Mouse (Mus musculus): Measurements from ENCODE around the gene Eif3d. TPM values are rescaled to one million over a fixed set of nuclear protein-coding genes. Genes with fewer than 3 reads are reported as not detected.
A peak's percentile ranks its signal among the peaks of the same experiment; 100 is the strongest.

The Eif3d gene
- polyA plus RNA-seq, 1 experiment from 2014 or later = 162 TPM

- no peaks in the 10 kb centered on the region for H3K4me1 ChIP-seq
- WGBS = 84% methylated on average over 3 of the region's 3 CpGs
- no peak overlapping the region for H3K27ac ChIP-seq
- H3K9ac ChIP-seq = no peak overlapping the region
- H3K4me2 ChIP-seq = no peak overlapping the region
- H3K4me3 ChIP-seq = no peak overlapping the region
- no peak for ATAC-seq (replicated peaks)
- no peaks in the 10 kb centered on the region for H3K9me3 ChIP-seq
- H3K27me3 ChIP-seq (replicated peaks) = no peaks in the 10 kb centered on the region
- peaks cover 21% of the 10 kb centered on the region for H3K36me3 ChIP-seq (replicated peaks)
These were observed 29.1 kb downstream of the Eif3d start for GRCm38 (mm10) chr15:77941563-77941962.

- no peaks in the 10 kb centered on the region for H3K27me3 ChIP-seq (replicated peaks)
- H3K4me1 ChIP-seq = peaks cover 5% of the 10 kb centered on the region
- ATAC-seq (replicated peaks) = no peak
- H3K36me3 ChIP-seq (replicated peaks) = peaks cover 10% of the 10 kb centered on the region; the same call in 1 of the 2 replicates
- H3K9ac ChIP-seq = no peak overlapping the region
- H3K27ac ChIP-seq = no peak overlapping the region
- no peak overlapping the region for H3K4me3 ChIP-seq
- H3K9me3 ChIP-seq = no peaks in the 10 kb centered on the region
- no peak overlapping the region for H3K4me2 ChIP-seq
- 70% methylated on average over 5 of the region's 5 CpGs for WGBS
These were observed 32.1 kb downstream of the Eif3d start for GRCm38 (mm10) chr15:77938516-77938915.

- WGBS = 70% methylated on average over 14 of the region's 14 CpGs
- no peak for ATAC-seq (replicated peaks)
- Histone ChIP-seq H3K4me1 (peaks cover 7% of the 10 kb centered on the region), H3K36me3 (replicated peaks) (no peaks in the 10 kb centered on the region), H3K4me2 (no peak overlapping the region), H3K9ac (no peak overlapping the region), H3K27me3 (replicated peaks) (no peaks in the 10 kb centered on the region), H3K27ac (no peak overlapping the region), H3K9me3 (no peaks in the 10 kb centered on the region), H3K4me3 (no peak overlapping the region)
These were observed 34.8 kb downstream of the Eif3d start for GRCm38 (mm10) chr15:77935673-77936375.

GRCm38 (mm10) chr15:77934968-77935367 lies 35.6 kb downstream of the Eif3d start:
- Histone ChIP-seq H3K4me2 (no peak overlapping the region), H3K27me3 (replicated peaks) (no peaks in the 10 kb centered on the region), H3K9me3 (no peaks in the 10 kb centered on the region), H3K4me3 (no peak overlapping the region), H3K36me3 (replicated peaks) (no peaks in the 10 kb centered on the region), H3K27ac (no peak overlapping the region), H3K4me1 (peaks cover 8% of the 10 kb centered on the region), H3K9ac (no peak overlapping the region)
- WGBS = 65% methylated on average over 5 of the region's 5 CpGs
- ATAC-seq (replicated peaks) = no peak

- Histone ChIP-seq H3K27ac (no peak overlapping the region), H3K27me3 (replicated peaks) (no peaks in the 10 kb centered on the region), H3K4me3 (no peak overlapping the region), H3K36me3 (replicated peaks) (no peaks in the 10 kb centered on the region), H3K9me3 (no peaks in the 10 kb centered on the region), H3K9ac (no peak overlapping the region), H3K4me1 (peaks cover 14% of the 10 kb centered on the region), H3K4me2 (no peak overlapping the region)
- 77% methylated on average over 11 of the region's 11 CpGs for WGBS
- no peak for ATAC-seq (replicated peaks)
These were observed 36.3 kb downstream of the Eif3d start for GRCm38 (mm10) chr15:77934326-77934725.

GRCm38 (mm10) chr15:77933770-77934169 lies 36.8 kb downstream of the Eif3d start:
- 0 out of 2 replicates have a peak overlapping the region, but pooled peaks have one; percentile 7 for H3K9ac ChIP-seq
- no peak overlapping the region for H3K27ac ChIP-seq
- ATAC-seq (replicated peaks) = no peak
- no peaks in the 10 kb centered on the region for H3K27me3 ChIP-seq (replicated peaks)
- no peaks in the 10 kb centered on the region for H3K9me3 ChIP-seq
- under 1% methylated on average over 14 of the region's 14 CpGs for WGBS
- peaks cover 16% of the 10 kb centered on the region for H3K4me1 ChIP-seq
- H3K4me3 ChIP-seq = peak overlapping the region; percentile 24
- no peaks in the 10 kb centered on the region for H3K36me3 ChIP-seq (replicated peaks)
- H3K4me2 ChIP-seq = peak overlapping the region; percentile 44

- no peaks in the 10 kb centered on the region for H3K36me3 ChIP-seq (replicated peaks)
- 73% methylated on average over 3 of the region's 3 CpGs for WGBS
- H3K4me2 ChIP-seq = no peak overlapping the region
- H3K4me1 ChIP-seq = peaks cover 16% of the 10 kb centered on the region
- no peak overlapping the region for H3K4me3 ChIP-seq
- ATAC-seq (replicated peaks) = no peak
- no peaks in the 10 kb centered on the region for H3K27me3 ChIP-seq (replicated peaks)
- no peaks in the 10 kb centered on the region for H3K9me3 ChIP-seq
- no peak overlapping the region for H3K9ac ChIP-seq
- no peak overlapping the region for H3K27ac ChIP-seq
These were observed 37.4 kb downstream of the Eif3d start for GRCm38 (mm10) chr15:77933222-77933621.

GRCm38 (mm10) chr15:77931689-77932016 lies 39.0 kb downstream of the Eif3d start:
- Histone ChIP-seq H3K9me3 (no peaks in the 10 kb centered on the region), H3K4me2 (no peak overlapping the region), H3K4me1 (peaks cover 30% of the 10 kb centered on the region), H3K4me3 (no peak overlapping the region), H3K9ac (no peak overlapping the region), H3K36me3 (replicated peaks) (no peaks in the 10 kb centered on the region; the same call in 1 of the 2 replicates), H3K27ac (no peak overlapping the region), H3K27me3 (replicated peaks) (no peaks in the 10 kb centered on the region)
- ATAC-seq (replicated peaks) = no peak
- WGBS = 72% methylated on average over 6 of the region's 6 CpGs

GRCm38 (mm10) chr15:77930986-77931688 lies 39.5 kb downstream of the Eif3d start:
- Histone ChIP-seq H3K36me3 (replicated peaks) (no peaks in the 10 kb centered on the region; the same call in 1 of the 2 replicates), H3K27me3 (replicated peaks) (no peaks in the 10 kb centered on the region), H3K9ac (no peak overlapping the region), H3K27ac (no peak overlapping the region), H3K4me3 (no peak overlapping the region), H3K9me3 (no peaks in the 10 kb centered on the region), H3K4me2 (no peak overlapping the region), H3K4me1 (peaks cover 30% of the 10 kb centered on the region)
- no peak for ATAC-seq (replicated peaks)
- WGBS = 82% methylated on average over 6 of the region's 6 CpGs

GRCm38 (mm10) chr15:77929804-77930203 lies 40.8 kb downstream of the Eif3d start:
- 51% methylated on average over 8 of the region's 8 CpGs for WGBS
- no peaks in the 10 kb centered on the region for H3K27me3 ChIP-seq (replicated peaks)
- peak overlapping the region; percentile 95 for H3K4me3 ChIP-seq
- H3K4me1 ChIP-seq = peaks cover 30% of the 10 kb centered on the region
- H3K4me2 ChIP-seq = peak overlapping the region; percentile 83
- H3K9ac ChIP-seq = peak overlapping the region; percentile 58
- ATAC-seq (replicated peaks) = no peak
- no peaks in the 10 kb centered on the region; the same call in 1 of the 2 replicates for H3K36me3 ChIP-seq (replicated peaks)
- H3K9me3 ChIP-seq = no peaks in the 10 kb centered on the region
- no peak overlapping the region for H3K27ac ChIP-seq

- peak within 1 kb of the TSS; percentile 98 for H3K27ac ChIP-seq
- H3K27me3 ChIP-seq (replicated peaks) = no peaks in the 10 kb centered on the region
- peak within 1 kb of the TSS; percentile 94 for H3K9ac ChIP-seq
- no peaks in the 10 kb centered on the region for H3K9me3 ChIP-seq
- H3K4me1 ChIP-seq = peaks cover 28% of the 10 kb centered on the region
- peak; percentile 97 for ATAC-seq (replicated peaks)
- H3K4me2 ChIP-seq = peak within 1 kb of the TSS; percentile 83
- H3K36me3 ChIP-seq (replicated peaks) = peaks cover 5% of the 10 kb centered on the region; the same call in 1 of the 2 replicates
- WGBS = 0% methylated on average over 34 of the region's 34 CpGs
- peak within 1 kb of the TSS; percentile 95 for H3K4me3 ChIP-seq
These were observed 41.8 kb downstream of the Eif3d start, which contains the start of gene Txn2 for GRCm38 (mm10) chr15:77928673-77929331. Gene Txn2 (minus strand): TSS chr15:77929006.

- Histone ChIP-seq H3K27me3 (replicated peaks) (no peaks in the 10 kb centered on the region), H3K36me3 (replicated peaks) (peaks cover 11% of the 10 kb centered on the region; the same call in 1 of the 2 replicates), H3K27ac (peak overlapping the region; percentile 98), H3K4me3 (peak overlapping the region; percentile 95), H3K9ac (peak overlapping the region; percentile 94), H3K9me3 (no peaks in the 10 kb centered on the region), H3K4me2 (peak overlapping the region; percentile 83), H3K4me1 (peaks cover 24% of the 10 kb centered on the region)
- 22% methylated on average over 4 of the region's 4 CpGs for WGBS
- no peak for ATAC-seq (replicated peaks)
These were observed 42.5 kb downstream of the Eif3d start for GRCm38 (mm10) chr15:77928091-77928490.
